Mouse (Mus musculus): ENCODE results near the gene Spg11. TPM values are rescaled to one million over a fixed set of nuclear protein-coding genes. Genes with fewer than 3 reads are reported as not detected.
A peak's percentile ranks its signal among the peaks of the same experiment; 100 is the strongest.
"Not testable (repeated sequence)": the region's sequence is repeated elsewhere in the genome, so short reads cannot be mapped to it uniquely, and the experiment has no call there.

Spg11 gene
- total RNA-seq, 4 experiments from 2014 or later: 16.3 to 16.7 (median 16.5) TPM

DNA sequence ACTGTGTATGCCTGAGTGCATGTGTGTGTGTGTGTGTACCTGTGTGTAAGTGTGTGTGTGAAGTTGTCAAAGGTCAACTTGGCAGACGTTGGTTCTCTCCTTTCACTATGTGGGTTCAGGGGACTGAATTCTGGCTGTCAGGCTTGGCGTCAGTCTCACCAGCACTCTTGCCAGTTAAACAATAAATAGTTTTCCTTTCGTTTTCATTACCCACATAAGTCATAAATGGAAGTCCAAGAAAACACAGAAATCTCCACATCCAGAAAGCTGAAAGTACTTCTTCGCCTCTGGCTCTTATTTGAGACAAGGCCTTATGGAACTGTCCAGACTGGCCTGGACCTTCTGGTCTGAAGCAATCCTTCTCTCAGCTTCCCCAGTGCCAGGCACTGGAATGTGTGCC is 27.6 kb upstream of the Spg11 start:
- no peak for DNase-seq (ENCODE audit: low spot score in 2 of 2)

DNA sequence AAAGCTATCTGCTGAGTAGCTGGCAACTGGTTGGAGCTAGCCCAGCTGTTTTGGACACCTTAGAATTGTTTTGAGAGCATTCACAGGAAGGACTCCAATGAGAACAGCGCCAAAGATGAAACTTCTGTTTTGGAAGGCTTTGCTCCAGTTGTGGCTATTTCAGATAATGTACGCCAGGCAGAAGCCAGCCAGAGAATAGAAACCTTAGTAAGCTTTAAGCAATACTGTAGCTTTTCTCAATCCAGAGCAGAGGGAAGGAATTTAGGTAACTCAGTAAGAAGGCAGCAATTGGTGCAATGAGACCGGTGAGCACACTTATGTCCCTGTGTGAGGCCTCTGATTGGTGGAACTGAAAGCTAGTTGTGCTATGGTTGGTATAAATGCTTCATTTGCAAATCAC is 24.9 kb upstream of the Spg11 start:
- DNase-seq (ENCODE audit: low spot score in 2 of 2): no peak

DNA sequence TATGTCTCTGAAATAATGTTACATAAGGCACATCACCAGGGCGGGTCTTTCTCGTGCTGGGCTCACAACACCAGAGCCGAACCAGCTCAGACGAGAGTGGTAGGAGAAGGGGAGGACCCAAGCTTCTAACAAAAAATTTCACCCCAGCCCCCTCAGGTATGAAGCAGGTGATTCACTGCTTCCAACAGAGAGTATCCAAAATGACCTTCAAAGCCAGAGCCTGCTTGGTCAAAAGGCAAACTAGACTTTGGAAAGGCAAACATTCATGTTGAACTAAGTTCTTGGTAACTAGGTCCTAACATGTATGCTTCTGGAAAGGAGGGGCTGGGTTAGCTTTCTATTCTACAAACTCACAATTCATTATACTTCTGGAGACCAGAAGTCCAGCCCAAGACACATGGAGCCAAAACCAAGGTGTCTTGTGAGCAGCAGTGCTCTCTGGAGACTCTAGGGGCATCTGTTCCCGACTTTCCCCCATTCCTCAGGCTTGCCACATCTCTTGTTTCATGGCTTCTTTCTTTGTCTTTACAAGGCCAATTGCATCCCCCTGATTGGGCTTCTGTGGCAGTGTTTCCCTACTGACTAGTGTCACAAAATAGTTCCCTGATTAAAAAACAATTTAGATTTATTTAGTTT is 23.3 kb upstream of the Spg11 start:
- DNase-seq (ENCODE audit: low spot score in 2 of 2): no peak

DNA sequence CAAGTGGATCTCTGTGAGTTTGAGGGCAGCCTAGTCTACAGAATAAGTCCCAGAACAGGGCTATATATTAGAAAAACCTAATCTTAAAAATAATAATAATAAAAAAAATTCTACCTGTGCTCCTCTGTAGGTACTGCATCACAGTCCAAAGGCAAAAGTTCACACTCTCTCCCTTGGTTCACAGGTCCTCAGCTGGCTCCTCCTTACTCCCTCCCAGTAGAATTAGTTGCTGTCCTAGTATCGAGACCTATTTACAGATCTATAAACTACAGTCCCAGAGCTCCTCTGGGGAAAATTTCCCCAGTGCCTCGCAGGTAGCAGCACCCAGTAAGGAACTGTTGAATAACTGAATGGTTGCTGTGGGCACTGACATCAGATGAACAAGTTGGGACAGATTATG is 22.6 kb upstream of the Spg11 start:
- DNase-seq (ENCODE audit: low spot score in 2 of 2): no peak

DNA sequence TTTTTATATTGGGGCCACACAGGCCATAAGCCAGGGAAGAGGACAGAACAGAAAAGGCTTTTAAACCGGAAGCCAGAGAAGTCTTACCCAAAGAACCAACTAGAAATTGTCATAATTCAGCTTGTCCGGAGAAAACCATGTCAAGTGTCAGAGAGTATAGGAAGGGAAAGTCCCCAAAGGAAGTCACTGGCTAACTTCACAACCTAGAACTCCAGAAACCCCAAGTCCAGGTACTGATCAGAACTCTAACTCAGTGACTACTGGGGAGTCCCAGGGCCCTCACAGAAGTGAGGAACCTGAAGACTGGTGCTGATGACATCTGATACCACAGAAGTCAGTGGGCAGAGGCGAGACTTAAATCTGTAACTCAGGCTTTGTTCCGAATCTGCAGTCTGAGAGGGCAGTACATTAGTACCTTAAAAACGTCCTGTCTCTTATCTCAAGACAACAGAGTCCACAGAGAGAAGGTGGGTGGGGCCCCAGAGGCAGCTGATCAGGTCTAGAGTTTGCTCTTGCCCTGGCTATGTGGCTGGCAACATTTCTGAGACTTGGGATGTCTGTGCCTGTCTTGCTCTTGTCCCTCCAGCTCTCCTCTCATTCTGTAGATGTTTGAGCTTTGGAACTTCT is 19.8 kb upstream of the Spg11 start:
- DNase-seq (ENCODE audit: low spot score in 2 of 2): no peak

GRCm38 (mm10) chr2:122132618-122133017 is 14.4 kb upstream of the Spg11 start:
- no peak for DNase-seq (ENCODE audit: low spot score in 2 of 2)

DNA sequence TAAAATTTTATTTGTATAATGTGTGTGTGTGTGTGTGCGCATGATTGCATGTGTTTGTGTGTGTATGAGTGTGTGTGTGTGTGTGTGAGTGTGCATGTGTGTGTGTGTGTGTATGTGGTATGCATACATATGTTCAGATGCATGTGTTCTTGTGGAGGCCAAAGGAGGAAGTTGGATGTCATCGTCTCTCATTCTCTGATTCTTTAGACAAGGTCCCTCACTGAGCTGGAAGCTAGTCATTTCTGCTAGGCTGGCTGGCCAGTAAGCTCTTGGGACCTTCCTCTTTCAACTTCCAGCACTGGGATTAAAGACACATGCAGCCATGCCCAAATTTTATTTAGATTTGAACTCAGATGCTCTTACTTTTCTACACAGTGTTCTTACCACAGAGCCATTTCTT is 13.9 kb upstream of the Spg11 start:
- no peak for DNase-seq (ENCODE audit: low spot score in 2 of 2)

DNA sequence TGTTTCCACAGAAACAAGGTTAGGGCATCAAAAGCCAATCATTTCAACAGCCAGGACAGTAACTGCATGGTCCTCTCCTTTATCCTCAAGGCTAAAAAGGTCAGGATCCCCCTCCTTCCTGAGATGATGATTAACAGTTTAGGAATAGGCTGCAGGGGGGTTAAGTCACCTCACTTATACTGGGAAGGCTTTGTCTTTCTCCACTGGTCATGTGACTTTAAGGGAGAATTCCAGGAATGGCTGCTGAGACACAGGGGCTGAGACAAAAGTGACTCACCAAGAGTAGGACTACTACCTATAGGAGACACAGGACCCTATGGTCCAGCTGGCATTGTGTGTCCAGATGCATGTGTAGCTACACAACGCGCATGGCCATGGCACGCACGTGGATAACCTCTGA is 9.4 kb upstream of the Spg11 start:
- DNase-seq (ENCODE audit: low spot score in 2 of 2): no peak

DNA sequence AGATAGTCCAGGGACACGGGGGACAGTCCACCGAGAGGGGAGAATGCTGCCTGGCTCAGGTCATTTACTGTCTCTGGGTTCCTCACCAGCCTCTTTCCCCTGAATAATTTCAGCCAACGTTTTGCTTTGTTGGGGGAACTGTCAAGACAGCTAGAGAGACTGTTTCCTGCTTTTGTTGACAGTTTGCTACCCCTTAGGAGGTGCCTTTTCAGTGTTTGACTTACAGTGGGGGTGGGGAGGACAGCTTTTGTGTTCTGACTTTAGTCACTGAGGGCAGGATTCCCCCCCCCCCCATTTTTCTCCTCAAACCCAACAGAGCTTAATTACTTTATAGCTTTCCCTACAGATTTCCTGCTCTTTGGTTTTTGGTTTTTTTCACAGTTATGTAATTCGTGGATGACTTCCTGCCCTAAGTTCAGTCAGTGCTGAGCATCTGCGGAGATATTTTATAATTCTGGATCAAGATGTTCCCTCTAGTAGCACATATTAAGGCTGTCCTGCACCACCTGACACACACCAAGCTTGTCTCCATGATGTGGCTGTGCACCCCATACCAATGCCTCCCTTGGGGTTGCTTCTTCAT is 8.7 kb upstream of the Spg11 start:
- DNase-seq (ENCODE audit: low spot score in 2 of 2): no peak

DNA sequence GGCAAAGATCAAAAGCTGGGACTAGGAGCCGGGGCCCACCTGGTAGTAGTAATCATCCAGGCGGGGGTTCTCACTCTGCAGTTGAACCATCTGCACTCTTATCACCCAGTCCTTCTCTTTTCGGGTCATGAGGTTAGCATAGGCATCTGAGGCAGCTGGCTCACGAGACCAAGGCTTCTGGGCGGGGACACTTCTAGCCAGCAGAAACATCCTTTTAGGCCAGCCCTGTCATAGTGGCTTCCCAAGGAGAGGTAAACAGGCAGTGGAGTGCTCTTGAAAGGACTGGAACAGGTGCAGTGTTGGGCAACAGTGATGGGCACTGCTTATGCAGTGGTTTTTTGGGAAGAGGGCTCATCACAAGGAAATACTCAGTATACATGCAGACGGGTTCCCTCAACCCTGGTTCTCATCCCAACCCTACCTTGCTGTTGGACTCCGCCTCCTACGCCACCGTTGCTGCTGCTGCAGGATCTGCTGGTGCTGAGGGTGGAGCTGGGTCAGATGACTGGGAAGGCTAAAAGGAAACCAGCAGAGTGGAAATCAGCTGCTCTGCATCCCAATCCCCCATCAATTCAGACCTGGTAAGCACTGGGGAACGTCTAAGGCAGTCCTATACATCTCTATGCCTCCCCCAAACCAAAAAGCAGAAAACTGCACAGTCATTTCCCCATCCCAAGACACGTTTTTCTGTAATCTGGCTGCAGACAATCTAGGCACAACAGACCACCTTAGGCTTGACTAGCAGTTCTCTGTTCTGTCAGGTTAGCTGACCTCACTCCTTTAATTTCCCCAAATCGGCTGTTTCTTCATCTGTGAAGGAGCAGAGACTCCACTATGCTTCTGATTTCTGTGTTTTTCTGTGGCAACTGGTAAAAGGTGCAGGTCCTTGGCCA is 7.7 kb upstream of the Spg11 start:
- no peak for DNase-seq (ENCODE audit: low spot score in 2 of 2)

DNA sequence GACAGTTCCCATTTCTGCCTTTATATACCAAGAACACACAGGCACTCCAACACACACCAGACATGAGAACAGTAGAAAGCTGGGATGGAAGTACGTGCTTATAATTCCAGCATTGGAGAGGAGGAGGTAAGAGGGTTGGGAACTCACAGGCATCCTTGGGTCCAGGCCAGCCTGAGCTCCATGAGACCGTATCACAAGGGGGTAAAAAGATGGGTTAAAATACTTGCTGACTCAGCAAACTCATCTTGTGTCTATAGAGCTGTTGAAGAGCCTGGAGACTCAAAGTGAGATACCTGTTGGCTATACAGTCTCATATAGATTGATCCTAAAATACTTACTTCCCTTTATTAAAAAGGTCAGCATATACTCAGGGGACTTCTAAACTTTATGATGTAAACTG is 1.3 kb downstream of the Spg11 start:
- DNase-seq (ENCODE audit: low spot score in 2 of 2): no peak

DNA sequence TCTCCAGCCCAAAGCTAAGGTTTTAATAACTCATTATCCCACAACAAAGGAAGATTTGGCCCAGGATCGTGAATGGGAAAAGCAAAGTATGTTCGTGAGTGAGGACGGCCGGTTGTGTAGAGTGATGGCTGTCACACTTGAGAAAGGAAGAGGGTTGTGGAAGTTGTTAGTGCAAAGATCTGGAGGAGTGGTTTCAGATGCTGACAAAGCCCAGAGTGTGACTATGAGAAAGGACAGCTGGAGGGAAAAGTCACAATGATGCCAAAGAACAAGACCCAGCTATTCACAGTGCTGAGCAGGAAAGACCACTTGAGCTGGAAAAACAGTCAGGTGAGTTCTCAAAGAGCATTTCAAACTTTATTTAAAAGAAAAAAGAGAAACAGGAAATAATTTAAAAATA is 8.5 kb downstream of the Spg11 start:
- DNase-seq (ENCODE audit: low spot score in 2 of 2): no peak

- DNase-seq (ENCODE audit: low spot score in 2 of 2): no peak
These were observed 10.1 kb downstream of the Spg11 start for GRCm38 (mm10) chr2:122108101-122108500.

DNA sequence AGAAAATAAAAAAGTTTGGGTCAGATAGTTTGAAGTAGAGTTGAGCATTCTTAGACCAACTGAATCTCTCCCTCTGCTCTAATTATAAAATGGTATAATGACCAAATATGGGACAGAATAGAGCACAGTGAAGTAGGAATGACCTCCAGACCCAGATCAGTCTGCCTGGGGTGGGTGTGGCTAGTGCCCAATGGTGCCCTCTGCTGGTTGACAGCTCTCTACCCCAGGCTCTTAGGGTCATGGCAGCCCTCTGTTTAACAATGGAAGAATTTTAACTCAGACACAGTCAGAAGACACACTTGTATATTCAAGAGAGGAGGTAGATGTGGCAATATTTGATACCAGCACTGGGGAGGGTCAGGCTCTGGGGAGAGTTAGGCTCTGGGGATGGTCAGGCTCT is 16.1 kb downstream of the Spg11 start:
- DNase-seq (ENCODE audit: low spot score in 2 of 2): no peak

- not testable (repeated sequence) for DNase-seq (ENCODE audit: low spot score in 2 of 2)
These were observed 20.5 kb downstream of the Spg11 start for GRCm38 (mm10) chr2:122097686-122098085.

DNA sequence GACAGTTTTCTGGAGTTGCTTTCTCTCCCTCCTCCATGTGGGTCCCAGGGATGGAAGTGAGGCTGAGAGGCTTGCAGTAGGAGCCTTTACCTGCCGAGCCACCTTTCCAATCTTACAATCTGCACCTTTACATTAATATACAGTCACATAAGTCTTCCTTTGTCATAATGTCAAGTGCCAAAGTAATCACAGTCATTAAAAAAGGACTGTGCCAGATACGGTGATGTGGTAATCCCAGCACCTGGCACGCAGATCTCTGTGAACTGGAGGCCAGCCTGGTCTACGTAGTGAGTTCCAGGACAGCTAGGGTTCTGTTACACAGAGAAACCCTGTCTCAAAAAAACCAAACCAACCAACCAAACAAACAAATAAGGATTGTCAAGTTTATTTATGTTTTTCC is 24.3 kb downstream of the Spg11 start:
- DNase-seq (ENCODE audit: low spot score in 2 of 2): no peak

DNA sequence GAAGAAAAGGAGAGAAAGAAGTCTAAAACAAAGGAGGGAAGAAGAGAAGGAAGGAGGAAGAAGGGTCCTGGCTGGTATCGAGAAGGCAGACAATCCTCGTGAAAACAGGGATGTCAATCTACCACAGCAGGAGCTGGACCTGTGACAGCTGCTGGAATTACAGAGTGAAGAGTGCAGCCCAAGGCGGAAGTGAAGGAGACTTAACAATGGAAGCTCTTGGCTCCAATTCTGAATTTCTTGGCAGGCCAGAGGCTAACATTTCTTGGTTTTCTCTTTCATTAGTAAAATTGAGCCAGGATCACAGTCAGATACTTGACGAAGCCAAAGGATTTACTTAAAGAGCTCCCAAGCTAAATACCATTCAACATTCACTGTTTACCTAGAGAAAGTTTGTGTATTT is 31.7 kb downstream of the Spg11 start:
- DNase-seq (ENCODE audit: low spot score in 2 of 2): no peak

- DNase-seq (ENCODE audit: low spot score in 2 of 2): no peak
These were observed 36.3 kb downstream of the Spg11 start for GRCm38 (mm10) chr2:122081728-122082456.

DNA sequence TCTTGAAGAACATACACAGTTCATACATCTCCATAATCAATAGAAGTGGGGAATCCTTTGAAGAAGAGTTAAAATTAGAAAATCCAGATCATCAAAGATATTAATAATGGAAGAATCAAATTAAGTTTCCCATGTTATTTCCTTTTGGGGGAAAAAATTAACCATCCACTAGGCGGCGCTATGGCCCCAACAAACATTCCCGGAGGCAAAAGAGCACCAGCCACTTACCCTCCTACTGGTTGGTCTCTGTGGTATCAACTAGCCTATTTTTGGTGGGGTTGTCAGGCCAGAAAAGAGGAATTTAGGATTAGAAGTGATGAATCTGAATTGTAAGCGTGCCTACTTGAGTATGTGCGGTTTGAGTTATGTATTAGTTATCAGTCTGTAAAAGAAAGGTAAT is 48.3 kb downstream of the Spg11 start:
- peak in 1 of 2 experiments; percentile 45 for DNase-seq (ENCODE audit: low spot score in 2 of 2)

GRCm38 (mm10) chr2:122069144-122069912 is 48.9 kb downstream of the Spg11 start:
- DNase-seq (ENCODE audit: low spot score in 2 of 2): no peak

DNA sequence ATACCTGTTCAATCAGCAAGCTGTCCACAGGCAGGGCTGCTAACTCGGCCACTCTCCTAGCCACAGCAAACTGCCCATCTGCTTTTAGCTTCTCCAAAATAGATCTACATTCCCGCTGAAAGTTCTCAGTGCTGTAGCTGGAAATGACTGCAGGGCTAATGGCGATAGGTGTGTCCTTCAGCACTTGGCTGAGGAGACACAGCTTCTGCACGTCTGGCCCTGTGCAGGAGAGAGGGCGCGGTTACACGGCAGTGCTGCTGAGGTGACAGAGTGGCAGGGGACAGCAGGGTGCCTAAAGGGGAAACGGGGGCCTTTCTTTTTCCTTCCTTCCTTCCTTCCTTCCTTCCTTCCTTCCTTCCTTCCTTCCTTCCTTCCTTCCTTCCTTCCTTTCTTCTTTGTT is 51.9 kb downstream of the Spg11 start:
- no peak for DNase-seq (ENCODE audit: low spot score in 2 of 2)

All from left cerebral cortex, adult 8-10 months (tissue).